Mouse (Mus musculus): ENCODE measurements around the gene Cabp4.
"Not testable (repeated sequence)": the region's sequence is repeated elsewhere in the genome, so short reads cannot be mapped to it uniquely, and the experiment has no call there.

Gene Cabp4

GRCm38 (mm10) chr19:4122411-4123370 is 21.1 kb downstream of the Cabp4 start:
- DNase-seq (ENCODE audit: low read depth, low spot score) = no peak

GRCm38 (mm10) chr19:4121896-4122295 is 21.9 kb downstream of the Cabp4 start:
- not testable (repeated sequence) for DNase-seq (ENCODE audit: low read depth, low spot score)

DNA sequence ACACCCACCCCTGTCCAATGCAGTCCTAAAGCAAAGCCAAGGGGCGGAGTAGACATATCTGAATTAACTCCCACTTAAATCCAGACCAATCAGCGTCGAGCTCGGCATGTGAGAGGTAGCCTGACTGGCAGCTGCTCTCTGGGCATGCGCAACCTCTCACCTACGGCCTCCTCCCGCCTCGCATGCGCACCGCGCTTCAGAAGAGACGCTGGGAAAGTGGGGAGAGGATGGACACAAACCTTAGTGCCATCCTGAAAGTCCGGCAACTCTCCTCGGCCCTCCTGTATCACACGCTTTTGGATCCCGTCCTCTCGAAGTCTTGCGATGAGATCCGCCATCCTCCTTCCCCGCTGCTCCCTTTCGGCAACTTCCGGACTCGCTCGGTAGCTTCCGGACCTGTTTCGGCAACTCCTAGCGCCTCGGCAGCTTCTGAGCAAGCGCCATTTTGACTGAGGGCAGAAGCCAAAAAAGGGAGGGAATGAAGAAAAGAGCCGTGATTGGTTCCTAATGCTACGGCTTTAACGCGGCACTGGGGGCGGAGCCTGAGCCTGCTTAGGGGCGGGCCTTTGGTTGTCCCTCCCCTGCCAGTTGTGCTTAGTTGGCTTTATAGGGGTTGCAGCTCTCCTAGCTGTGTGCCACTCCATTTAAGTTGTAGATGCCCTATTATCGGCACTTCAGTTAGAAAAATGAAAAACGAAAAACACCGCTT is 22.6 kb downstream of the Cabp4 start:
- peak; percentile 98 for DNase-seq (ENCODE audit: low read depth, low spot score)

DNA sequence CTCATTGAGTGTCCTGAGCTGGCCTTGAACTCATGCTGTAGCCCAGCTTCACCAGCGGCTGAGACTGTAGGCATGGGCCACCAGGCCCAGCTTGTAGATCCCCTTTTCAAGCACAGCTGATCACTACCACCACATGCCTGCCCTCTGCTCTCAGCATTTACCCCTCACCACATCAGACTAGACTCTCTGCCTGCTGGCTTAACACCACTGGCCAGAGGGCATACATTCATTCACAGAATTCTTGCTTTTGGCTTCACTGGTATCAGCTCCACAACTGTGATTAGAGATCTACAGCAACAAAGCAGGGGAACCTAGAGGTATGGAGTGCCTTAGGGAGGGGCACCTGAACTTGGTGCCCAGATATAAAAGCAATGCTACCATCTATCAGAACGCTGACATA is 23.3 kb downstream of the Cabp4 start:
- DNase-seq (ENCODE audit: low read depth, low spot score) = no peak

- DNase-seq (ENCODE audit: low read depth, low spot score) = no peak
These were observed 23.9 kb downstream of the Cabp4 start for GRCm38 (mm10) chr19:4119716-4120487.

- DNase-seq (ENCODE audit: low read depth, low spot score) = no peak
These were observed 25.5 kb downstream of the Cabp4 start for GRCm38 (mm10) chr19:4118350-4118749.

DNA sequence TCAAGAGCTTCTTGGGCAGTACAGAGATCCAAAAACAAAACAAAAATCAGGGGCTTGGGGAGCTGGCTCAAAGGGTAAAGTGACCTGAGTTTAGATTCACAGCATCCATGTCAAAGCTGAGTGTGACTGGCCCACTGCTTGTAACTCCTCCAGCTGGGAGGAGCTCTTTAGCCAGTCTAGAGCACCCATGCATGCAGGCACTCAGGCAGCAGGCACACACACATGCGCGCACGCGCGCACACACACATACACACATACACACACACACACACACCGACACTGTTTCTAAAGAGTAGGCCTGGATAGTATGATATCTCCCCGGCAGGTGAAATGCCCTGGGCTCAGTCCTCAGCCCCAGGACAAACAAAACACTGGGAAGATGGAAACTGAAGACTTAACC is 26.8 kb downstream of the Cabp4 start:
- no peak for DNase-seq (ENCODE audit: low read depth, low spot score)

DNA sequence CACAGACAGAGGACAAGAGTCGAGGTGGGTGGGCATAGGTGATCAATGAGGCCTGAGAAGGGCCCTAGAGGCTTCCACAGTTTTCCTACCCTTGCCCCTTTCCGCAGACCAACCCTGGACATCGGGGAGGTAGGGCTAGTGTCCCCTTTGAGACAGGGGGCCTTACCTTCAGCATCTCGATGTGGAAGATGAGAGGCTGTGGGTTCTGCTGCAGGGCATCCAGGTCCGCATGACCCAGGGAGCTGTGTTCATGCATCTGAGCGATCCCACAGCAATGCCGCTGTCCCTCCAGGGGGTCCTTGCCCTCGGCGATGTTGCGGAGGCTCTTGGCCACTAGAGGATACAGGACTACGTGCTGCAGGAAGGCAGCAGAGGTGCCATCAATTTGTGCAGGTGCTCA is 28.0 kb downstream of the Cabp4 start:
- no peak for DNase-seq (ENCODE audit: low read depth, low spot score)

- DNase-seq (ENCODE audit: low read depth, low spot score) = no peak
These were observed 28.7 kb downstream of the Cabp4 start for GRCm38 (mm10) chr19:4115144-4115543.

GRCm38 (mm10) chr19:4114551-4114950 is 29.3 kb downstream of the Cabp4 start:
- DNase-seq (ENCODE audit: low read depth, low spot score) = no peak

DNA sequence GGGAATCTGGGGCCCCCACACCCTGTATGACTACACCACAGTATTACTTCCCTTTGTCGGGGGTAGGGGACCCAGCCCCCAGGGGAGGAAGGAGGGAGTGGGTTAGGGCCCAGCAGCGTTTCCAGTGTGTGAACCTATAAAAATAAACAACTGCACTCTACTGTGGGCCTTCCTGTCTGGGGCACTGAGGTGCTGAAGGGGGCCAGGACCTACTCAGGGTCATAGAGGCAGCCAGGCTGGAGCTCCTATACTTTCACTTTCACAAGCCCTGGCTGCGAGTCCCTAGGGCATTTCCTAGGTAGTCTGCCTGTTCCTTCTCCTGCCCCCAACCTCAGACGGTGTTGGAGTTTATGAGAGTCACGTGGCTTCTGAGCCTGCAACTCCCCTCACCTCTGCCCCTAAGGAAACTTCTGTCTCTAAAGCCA is 30.0 kb downstream of the Cabp4 start:
- DNase-seq (ENCODE audit: low read depth, low spot score) = no peak

DNA sequence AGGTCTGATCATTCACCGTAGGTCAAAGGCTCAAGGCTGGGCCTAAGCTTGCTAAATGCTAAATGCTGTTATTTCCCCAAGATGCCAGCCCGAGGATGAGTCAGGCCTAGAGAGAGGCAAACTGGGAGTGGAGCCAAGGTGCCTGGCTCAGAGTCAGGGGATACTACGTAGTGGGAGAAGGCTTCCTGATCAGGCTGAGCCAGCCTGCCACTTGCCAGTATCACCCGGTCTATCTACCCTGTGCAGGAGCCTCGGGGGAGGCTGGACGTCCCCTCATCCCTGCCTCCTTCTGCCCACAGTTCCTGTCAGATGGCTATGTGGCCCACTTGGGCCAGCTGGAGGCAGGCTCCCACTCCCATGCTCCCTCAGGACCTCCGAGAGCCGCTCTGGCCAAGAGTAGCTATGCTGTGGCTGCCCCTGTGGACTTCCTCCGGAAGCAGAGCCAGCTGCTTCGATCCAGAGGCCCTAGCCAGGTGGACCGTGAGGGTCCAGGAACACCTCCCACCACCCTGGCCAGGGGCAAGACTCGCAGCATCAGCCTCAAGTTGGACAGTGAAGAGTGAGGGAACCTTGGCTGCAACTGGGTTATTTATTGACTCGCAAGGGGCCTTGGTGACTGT is 30.5 kb downstream of the Cabp4 start:
- DNase-seq (ENCODE audit: low read depth, low spot score) = no peak

DNA sequence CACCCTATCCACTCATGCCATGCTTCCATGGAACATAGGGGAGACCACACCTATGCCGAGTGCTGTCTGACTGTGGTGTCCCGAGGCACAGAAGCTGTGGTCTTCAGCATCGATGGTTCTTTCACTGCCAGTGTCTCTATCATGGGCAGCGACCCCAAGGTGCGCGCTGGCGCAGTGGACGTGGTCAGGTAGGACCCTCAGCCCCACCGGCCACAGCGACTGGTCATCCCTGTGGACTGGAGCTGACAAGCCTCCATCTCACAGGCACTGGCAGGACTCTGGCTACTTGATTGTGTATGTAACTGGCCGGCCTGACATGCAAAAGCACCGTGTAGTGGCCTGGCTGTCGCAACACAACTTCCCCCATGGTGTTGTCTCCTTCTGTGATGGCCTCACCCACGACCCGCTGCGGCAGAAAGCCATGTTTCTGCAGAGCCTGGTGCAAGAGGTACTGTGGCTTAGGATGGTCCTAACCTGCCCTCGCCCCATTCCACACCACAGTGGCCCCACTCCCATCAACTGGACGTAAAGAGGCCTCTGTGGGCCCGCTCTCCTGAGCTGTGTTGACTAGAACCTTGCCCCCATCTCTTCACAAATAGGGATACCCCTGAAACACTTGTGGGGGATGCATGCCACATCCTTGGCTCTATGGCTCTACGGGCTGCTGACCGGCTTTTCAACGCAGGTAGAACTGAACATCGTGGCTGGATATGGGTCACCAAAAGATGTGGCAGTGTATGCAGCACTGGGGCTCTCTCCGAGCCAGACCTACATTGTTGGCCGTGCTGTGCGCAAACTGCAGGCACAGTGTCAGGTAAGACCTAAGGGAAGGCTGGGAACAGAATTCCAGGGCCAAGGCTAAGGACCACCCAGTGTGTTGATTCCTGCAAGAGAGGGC is 31.5 kb downstream of the Cabp4 start:
- no peak for DNase-seq (ENCODE audit: low read depth, low spot score)

GRCm38 (mm10) chr19:4108535-4108934 is 35.3 kb downstream of the Cabp4 start:
- DNase-seq (ENCODE audit: low read depth, low spot score) = no peak

DNA sequence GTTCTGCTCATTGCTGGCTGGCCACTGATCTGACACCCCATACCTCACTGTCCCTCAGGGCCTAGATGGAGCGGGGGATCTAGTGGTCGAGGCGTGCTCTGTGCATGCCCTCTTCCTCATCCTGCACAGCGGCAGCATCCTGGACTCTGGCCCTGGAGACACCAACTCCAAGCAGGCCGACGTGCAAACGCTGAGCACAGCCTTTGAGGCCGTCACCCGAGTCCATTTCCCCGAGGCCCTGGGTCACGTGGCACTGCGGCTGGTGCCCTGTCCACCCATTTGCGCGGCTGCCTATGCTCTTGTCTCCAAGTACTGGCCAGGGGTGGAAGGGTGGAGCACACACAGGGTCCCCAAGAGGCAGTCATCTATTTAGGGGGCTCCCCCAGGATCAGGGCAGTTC is 37.2 kb downstream of the Cabp4 start:
- DNase-seq (ENCODE audit: low read depth, low spot score) = no peak

- DNase-seq (ENCODE audit: low read depth, low spot score) = no peak
These were observed 39.1 kb downstream of the Cabp4 start for GRCm38 (mm10) chr19:4104675-4105194.

DNA sequence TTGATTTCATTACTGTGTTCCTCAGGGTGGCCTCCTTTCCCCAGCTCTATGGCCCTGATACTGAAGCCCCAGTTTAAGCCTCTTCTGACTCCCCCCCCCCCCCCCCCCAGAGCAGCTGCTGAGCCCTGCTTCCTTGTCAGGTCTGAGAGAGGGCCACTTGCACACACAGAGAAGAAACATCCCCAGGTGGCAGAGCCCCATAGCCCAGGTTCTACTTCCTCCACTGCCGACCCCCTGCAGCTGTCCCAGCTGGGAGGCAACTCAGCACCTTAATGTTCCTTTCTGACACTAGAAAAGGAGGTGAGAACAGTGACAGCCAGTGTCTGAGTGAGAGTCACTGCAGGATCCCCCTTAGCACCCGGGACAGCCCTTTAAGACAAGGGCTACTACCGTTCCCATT is 40.0 kb downstream of the Cabp4 start:
- DNase-seq (ENCODE audit: low read depth, low spot score) = no peak

DNA sequence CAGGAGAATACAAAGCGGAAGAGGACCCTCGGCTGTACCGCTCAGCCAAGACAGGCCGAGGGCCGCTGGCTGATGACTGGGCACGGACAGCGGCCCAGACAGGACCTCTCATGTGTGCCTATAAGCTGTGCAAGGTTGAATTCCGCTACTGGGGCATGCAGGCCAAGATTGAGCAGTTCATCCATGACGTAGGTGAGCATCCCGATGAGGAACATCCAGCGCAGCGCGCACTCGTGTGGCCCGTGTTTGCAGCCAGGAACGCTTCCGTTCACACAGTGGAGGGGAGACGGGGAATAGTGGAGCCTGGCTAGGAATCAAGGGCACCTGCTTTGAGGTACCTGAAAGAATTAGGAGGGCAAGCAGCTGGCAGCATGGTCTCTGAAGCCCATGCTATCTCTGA is 40.5 kb downstream of the Cabp4 start:
- DNase-seq (ENCODE audit: low read depth, low spot score) = no peak

GRCm38 (mm10) chr19:4102626-4103025 is 41.2 kb downstream of the Cabp4 start:
- no peak for DNase-seq (ENCODE audit: low read depth, low spot score)

GRCm38 (mm10) chr19:4102049-4102448 is 41.8 kb downstream of the Cabp4 start:
- DNase-seq (ENCODE audit: low read depth, low spot score) = no peak

Data from telencephalon, adult 2 months (tissue).